Mouse (Mus musculus) left cerebral cortex, adult 8-10 months (tissue): ENCODE results near the gene Uspl1. TPM values are rescaled to one million over a fixed set of nuclear protein-coding genes. Genes with fewer than 3 reads are reported as not detected.
A peak's percentile ranks its signal among the peaks of the same experiment; 100 is the strongest.

Source experiments
- DNase-seq, 2 experiments: peaks; one replicate each; pipeline ENCODE4 v3.0.0; 2022; ENCODE audit warnings: low spot score in 2 of 2
- total RNA-seq, 4 experiments: library from RNA; stranded (reverse); gene quantifications; 2 replicates each; pipeline ENCODE4 v1.2.4; 2022

The Uspl1 gene
- total RNA-seq, 4 experiments from 2014 or later, result 39.9 to 45.5 (median 41.6) TPM

GRCm38 (mm10) chr5:149208776-149209175, 24.6 kb downstream of the Uspl1 start:
- no peak for DNase-seq

- DNase-seq, result no peak
These were observed 25.2 kb downstream of the Uspl1 start for GRCm38 (mm10) chr5:149209328-149209727.

GRCm38 (mm10) chr5:149211041-149211440, 26.9 kb downstream of the Uspl1 start:
- DNase-seq, result no peak

- DNase-seq, result no peak
These were observed 28.7 kb downstream of the Uspl1 start for GRCm38 (mm10) chr5:149212806-149213205.

- no peak for DNase-seq
These were observed 31.4 kb downstream of the Uspl1 start for GRCm38 (mm10) chr5:149215540-149215939.

GRCm38 (mm10) chr5:149217524-149218357, 33.6 kb downstream of the Uspl1 start:
- no peak for DNase-seq

- DNase-seq, result no peak
These were observed 35.3 kb downstream of the Uspl1 start for GRCm38 (mm10) chr5:149219493-149219892.

GRCm38 (mm10) chr5:149221355-149221754, 37.2 kb downstream of the Uspl1 start:
- DNase-seq, result no peak

- no peak for DNase-seq
These were observed 40.5 kb downstream of the Uspl1 start for GRCm38 (mm10) chr5:149224666-149225065.

GRCm38 (mm10) chr5:149228700-149229618, 44.8 kb downstream of the Uspl1 start:
- peak; percentile 96 to 100 for DNase-seq

- no peak for DNase-seq
These were observed 45.6 kb downstream of the Uspl1 start for GRCm38 (mm10) chr5:149229619-149230339.

- DNase-seq, result no peak
These were observed 50.9 kb downstream of the Uspl1 start for GRCm38 (mm10) chr5:149235002-149235401.

- DNase-seq, result no peak
These were observed 53.2 kb downstream of the Uspl1 start for GRCm38 (mm10) chr5:149237221-149237950.

GRCm38 (mm10) chr5:149242467-149242866, 58.3 kb downstream of the Uspl1 start:
- no peak for DNase-seq

GRCm38 (mm10) chr5:149243053-149243452, 58.9 kb downstream of the Uspl1 start:
- no peak for DNase-seq

- DNase-seq, result no peak
These were observed 61.3 kb downstream of the Uspl1 start for GRCm38 (mm10) chr5:149245391-149245964.

GRCm38 (mm10) chr5:149245965-149246470, 61.9 kb downstream of the Uspl1 start:
- DNase-seq, result no peak

GRCm38 (mm10) chr5:149247047-149247904, 63.1 kb downstream of the Uspl1 start:
- DNase-seq, result no peak

GRCm38 (mm10) chr5:149252303-149252702, 68.2 kb downstream of the Uspl1 start:
- DNase-seq, result no peak
